ENCODE assay signal across 8 mouse cellular contexts in genomic region chr12:102437952-102438351, GRCm38 (mm10). TPM values are rescaled to one million over a fixed set of nuclear protein-coding genes. Genes with fewer than 3 reads are reported as not detected.
A peak's percentile ranks its signal among the peaks of the same experiment; 100 is the strongest.
DNase-seq lines count a peak whose midpoint lies in the region; ATAC-seq and TF ChIP-seq lines count a peak whose summit lies in the region.

No protein-coding gene starts in this region.

- no peaks in the 10 kb centered on the region for H3K36me3 ChIP-seq in kidney, embryonic 15.5 days
- H3K36me3 ChIP-seq in E14TG2a.4 (ENCODE audit: insufficient read depth, low read length) = no peaks in the 10 kb centered on the region
- no peaks in the 10 kb centered on the region for H3K36me3 ChIP-seq in embryonic facial prominence, embryonic 12.5 days
- no peaks in the 10 kb centered on the region for H3K36me3 ChIP-seq in limb, embryonic 15.5 days

- H3K4me3 ChIP-seq in kidney, embryonic 15.5 days (replicated peaks) = peak overlapping the region; percentile 74
- H3K4me3 ChIP-seq in E14TG2a.4 (replicated peaks; ENCODE audit: low read length) = peak overlapping the region; percentile 87; the same call in 1 of the 2 replicates
- no peak overlapping the region for H3K4me3 ChIP-seq in embryonic facial prominence, embryonic 12.5 days
- peak overlapping the region; percentile 71; the same call in 1 of the 2 replicates for H3K4me3 ChIP-seq in limb, embryonic 15.5 days

- H3K4me1 ChIP-seq in kidney, embryonic 15.5 days = peaks cover 22% of the 10 kb centered on the region
- H3K4me1 ChIP-seq in E14TG2a.4 (replicated peaks; ENCODE audit: low read depth, low read length) = peaks cover 31% of the 10 kb centered on the region
- peaks cover 9% of the 10 kb centered on the region for H3K4me1 ChIP-seq in embryonic facial prominence, embryonic 12.5 days
- peaks cover 15% of the 10 kb centered on the region for H3K4me1 ChIP-seq in limb, embryonic 15.5 days

- ATAC-seq in kidney, embryonic 15.5 days (replicated peaks; ENCODE audit: low FRiP score) = no peak
- no peak for ATAC-seq in embryonic facial prominence, embryonic 12.5 days (ENCODE audit: insufficient number of reproducible peaks, insufficient read depth, low FRiP score, low TSS enrichment)
- ATAC-seq in limb, embryonic 15.5 days (ENCODE audit: insufficient number of reproducible peaks, low FRiP score, low TSS enrichment, low read depth) = no peak
- no peak for ATAC-seq in cerebellum, adult (ENCODE audit: insufficient number of reproducible peaks, low FRiP score, low TSS enrichment)

- TF ChIP-seq CTCF in E14TG2a.4 (conservative IDR thresholded peaks at IDR 0.05; ENCODE audit: low read length) = no peak

- H3K27me3 ChIP-seq in kidney, embryonic 15.5 days = no peaks in the 10 kb centered on the region
- peaks cover 6% of the 10 kb centered on the region for H3K27me3 ChIP-seq in E14TG2a.4 (ENCODE audit: insufficient read depth, low read length)
- no peaks in the 10 kb centered on the region for H3K27me3 ChIP-seq in embryonic facial prominence, embryonic 12.5 days
- no peaks in the 10 kb centered on the region for H3K27me3 ChIP-seq in limb, embryonic 15.5 days

- 61% methylated on average over 5 of the region's 5 CpGs for WGBS in kidney, embryonic 15.5 days
- WGBS in embryonic facial prominence, embryonic 12.5 days = 58% methylated on average over 5 of the region's 5 CpGs
- WGBS in limb, embryonic 15.5 days = 76% methylated on average over 5 of the region's 5 CpGs

- no peaks in the 10 kb centered on the region for H3K9me3 ChIP-seq in kidney, embryonic 15.5 days (replicated peaks)
- H3K9me3 ChIP-seq in E14TG2a.4 (ENCODE audit: low read length) = no peaks in the 10 kb centered on the region
- H3K9me3 ChIP-seq in embryonic facial prominence, embryonic 12.5 days = no peaks in the 10 kb centered on the region
- H3K9me3 ChIP-seq in limb, embryonic 15.5 days = no peaks in the 10 kb centered on the region

- no peak for DNase-seq in kidney, postnatal 25 days
- DNase-seq in adrenal gland, adult 8-10 months = no peak
- no peak for DNase-seq in urinary bladder, postnatal 10 days (ENCODE audit: low spot score)

- H3K27ac ChIP-seq in kidney, embryonic 15.5 days = no peak overlapping the region
- H3K27ac ChIP-seq in embryonic facial prominence, embryonic 12.5 days = no peak overlapping the region
- H3K27ac ChIP-seq in limb, embryonic 15.5 days = no peak overlapping the region

- H3K4me2 ChIP-seq in kidney, embryonic 15.5 days = peak overlapping the region; percentile 73; the same call in 1 of the 2 replicates
- H3K4me2 ChIP-seq in embryonic facial prominence, embryonic 12.5 days (replicated peaks) = peak overlapping the region; percentile 65; the same call in 1 of the 2 replicates
- no peak overlapping the region for H3K4me2 ChIP-seq in limb, embryonic 15.5 days

- H3K9ac ChIP-seq in kidney, embryonic 15.5 days = no peak overlapping the region
- H3K9ac ChIP-seq in embryonic facial prominence, embryonic 12.5 days = no peak overlapping the region
- no peak overlapping the region for H3K9ac ChIP-seq in limb, embryonic 15.5 days

RNA-seq across cellular contexts. Expression of gene Lgmn, which starts 1.7 kb away (rescaled TPM):
- polyA plus RNA-seq in kidney, embryonic 15.5 days (2015; fragmentation: Nextera tagmentation; extraction: Ambion mirVana) = 120 and 121 TPM in 2 replicates
- polyA plus RNA-seq in embryonic facial prominence, embryonic 12.5 days (2016; fragmentation: Nextera tagmentation; extraction: Ambion mirVana) = 63.0 and 70.6 TPM in 2 replicates
- polyA plus RNA-seq in limb, embryonic 15.5 days (2015; fragmentation: Nextera tagmentation; extraction: Ambion mirVana) = 90.4 and 111 TPM in 2 replicates
- 100 to 1,000 TPM; 135 to 148 (median 141) TPM for total RNA-seq in adrenal gland, adult 8-10 months (2022)

RNA-seq across cellular contexts. Expression of gene Golga5, which starts 31.0 kb away (rescaled TPM):
- 35.2 and 38.5 TPM in 2 replicates for polyA plus RNA-seq in kidney, embryonic 15.5 days (2015; fragmentation: Nextera tagmentation; extraction: Ambion mirVana)
- 35.9 and 41.2 TPM in 2 replicates for polyA plus RNA-seq in embryonic facial prominence, embryonic 12.5 days (2016; fragmentation: Nextera tagmentation; extraction: Ambion mirVana)
- polyA plus RNA-seq in limb, embryonic 15.5 days (2015; fragmentation: Nextera tagmentation; extraction: Ambion mirVana) = 41.7 and 44.1 TPM in 2 replicates
- 10 to 100 TPM; 37.1 to 48.4 (median 40.7) TPM for total RNA-seq in adrenal gland, adult 8-10 months (2022)
